Mouse (Mus musculus) lung, adult 2 months (tissue): ENCODE data around the gene Abhd12b.
A peak's percentile ranks its signal among the peaks of the same experiment; 100 is the strongest.

Experiments used
- CTCF ChIP-seq: fragments of 200-500 bp; IDR thresholded peaks from 2 replicates; pipeline ENCODE4 v1.5.1; 2011; ENCODE audit warnings: mild to moderate bottlenecking, low read length, control low read depth; ENCODE audit not compliant: insufficient read depth
- POLR2A ChIP-seq: fragments of 200-500 bp; IDR thresholded peaks from 2 replicates; pipeline ENCODE4 v1.6.1; 2011; ENCODE audit warnings: low read depth, mild to moderate bottlenecking, control low read depth, low read length, borderline replicate concordance; ENCODE audit errors: extremely low read depth

GRCm38 (mm10) chr12:70144637-70145448 is 9.1 kb upstream of the Abhd12b start:
- TF ChIP-seq CTCF = peak; percentile 14; the same call in 1 of the 2 replicates
- TF ChIP-seq POLR2A = no peak
